Mouse (Mus musculus) MEL (cell line): ENCODE measurements around the gene Bicd2. TPM values are rescaled to one million over a fixed set of nuclear protein-coding genes. Genes with fewer than 3 reads are reported as not detected.

Experiments used
- DNase-seq: peaks from one replicate; pipeline ENCODE4 v3.0.0; 2011; ENCODE audit warnings: low read depth, low spot score
- H3K27ac ChIP-seq: 2 replicates; pipeline ENCODE4 v1.5.1; 2012; ENCODE audit warnings: low read depth, mild to moderate bottlenecking, control low read depth, low read length, moderate library complexity; ENCODE audit not compliant: control insufficient read depth
- H3K27me3 ChIP-seq, 2 experiments: fragments of 150-350 bp in 1 of 2; sonication (generic) in 1 of 2; 2 replicates each; pipeline ENCODE4 v1.6.1; 2012; ENCODE audit warnings: low read length in 2 of 2, mild to moderate bottlenecking in 2 of 2, improper control_type of control experiment in 1 of 2, moderate library complexity in 1 of 2; ENCODE audit not compliant: insufficient read depth in 2 of 2, control insufficient read depth in 1 of 2
- H3K36me3 ChIP-seq, 2 experiments: 2 replicates each; pipeline ENCODE4 v1.6.1; 2012 to 2014; ENCODE audit warnings: low read length in 2 of 2, improper control_type of control experiment in 1 of 2, inconsistent platforms in 1 of 2, mild to moderate bottlenecking in 1 of 2; ENCODE audit not compliant: insufficient read depth in 2 of 2, control insufficient read depth in 1 of 2
- H3K4me1 ChIP-seq, 2 experiments: fragments of 150-350 bp in 1 of 2; sonication (generic) in 1 of 2; 2 replicates each; pipeline ENCODE4 v1.6.1; 2012; ENCODE audit warnings: low read length in 2 of 2, improper control_type of control experiment in 1 of 2, mild to moderate bottlenecking in 1 of 2; ENCODE audit not compliant: insufficient read depth in 2 of 2, control insufficient read depth in 1 of 2
- H3K4me3 ChIP-seq, 2 experiments: fragments of 150-350 bp in 1 of 2; sonication (generic) in 1 of 2; 2 replicates each; pipeline ENCODE4 v1.5.1; 2012; ENCODE audit warnings: low read depth in 2 of 2, low read length in 2 of 2, mild to moderate bottlenecking in 2 of 2, moderate library complexity in 2 of 2, control low read depth in 1 of 2, improper control_type of control experiment in 1 of 2; ENCODE audit not compliant: control insufficient read depth in 1 of 2, insufficient read depth in 1 of 2
- H3K79me2 ChIP-seq: 2 replicates; pipeline ENCODE4 v1.6.1; 2012; ENCODE audit warnings: mild to moderate bottlenecking, low read length, moderate library complexity; ENCODE audit not compliant: control insufficient read depth, poor library complexity, insufficient read depth
- H3K9ac ChIP-seq: 2 replicates; pipeline ENCODE4 v1.6.1; 2012; ENCODE audit warnings: low read depth, mild to moderate bottlenecking, control low read depth, low read length, moderate library complexity; ENCODE audit not compliant: control insufficient read depth, poor library complexity, severe bottlenecking
- H3K9me3 ChIP-seq: fragments of 150-350 bp; sonication (generic); replicated peaks from 2 replicates; pipeline ENCODE4 v1.6.1; 2012; ENCODE audit warnings: mild to moderate bottlenecking, low read length, improper control_type of control experiment, moderate library complexity; ENCODE audit not compliant: insufficient read depth
- CHD1 ChIP-seq: IDR thresholded peaks from 2 replicates; pipeline ENCODE4 v1.6.1; 2012; ENCODE audit warnings: low read depth, mild to moderate bottlenecking, inconsistent platforms, low read length, improper control_type of control experiment
- CHD2 ChIP-seq: IDR thresholded peaks from 2 replicates; pipeline ENCODE4 v1.6.1; 2011; ENCODE audit warnings: low read length, improper control_type of control experiment
- ELF1 ChIP-seq: IDR thresholded peaks from 2 replicates; pipeline ENCODE4 v1.6.1; 2014; ENCODE audit warnings: low read depth, mild to moderate bottlenecking, inconsistent platforms, low read length, improper control_type of control experiment, moderate library complexity
- ETS1 ChIP-seq: IDR thresholded peaks from 2 replicates; pipeline ENCODE4 v1.6.1; 2012; ENCODE audit warnings: low read depth, mild to moderate bottlenecking, inconsistent platforms, low read length, improper control_type of control experiment, moderate library complexity
- MAX ChIP-seq: IDR thresholded peaks from 2 replicates; pipeline ENCODE4 v1.6.1; 2011; ENCODE audit warnings: low read length, improper control_type of control experiment
- MEF2A ChIP-seq: IDR thresholded peaks from 2 replicates; pipeline ENCODE4 v1.6.1; 2014; ENCODE audit warnings: low read depth, mild to moderate bottlenecking, inconsistent platforms, low read length, improper control_type of control experiment; ENCODE audit not compliant: poor library complexity, insufficient replicate concordance, severe bottlenecking; ENCODE audit errors: extremely low read depth
- MYB ChIP-seq: IDR thresholded peaks from 2 replicates; pipeline ENCODE4 v1.6.1; 2011; ENCODE audit warnings: mild to moderate bottlenecking, low read depth, low read length, improper control_type of control experiment
- NELFE ChIP-seq: IDR thresholded peaks from 2 replicates; pipeline ENCODE4 v1.6.1; 2011; ENCODE audit warnings: low read depth, low read length, improper control_type of control experiment
- NRF1 ChIP-seq: IDR thresholded peaks from 2 replicates; pipeline ENCODE4 v1.6.1; 2014; ENCODE audit warnings: low read depth, mild to moderate bottlenecking, inconsistent platforms, low read length, improper control_type of control experiment, moderate library complexity; ENCODE audit not compliant: poor library complexity, insufficient read depth, severe bottlenecking
- POLR2AphosphoS2 ChIP-seq: IDR thresholded peaks from 2 replicates; pipeline ENCODE4 v1.6.1; 2011; ENCODE audit warnings: low read length, improper control_type of control experiment
- RCOR1 ChIP-seq: IDR thresholded peaks from 2 replicates; pipeline ENCODE4 v1.6.1; 2012; ENCODE audit warnings: low read depth, mild to moderate bottlenecking, inconsistent platforms, low read length, improper control_type of control experiment
- SIN3A ChIP-seq: IDR thresholded peaks from 2 replicates; pipeline ENCODE4 v1.6.1; 2012; ENCODE audit warnings: low read length, improper control_type of control experiment, inconsistent platforms
- SMC3 ChIP-seq: IDR thresholded peaks from 2 replicates; pipeline ENCODE4 v1.6.1; 2011; ENCODE audit warnings: low read depth, low read length, improper control_type of control experiment
- TBP ChIP-seq: IDR thresholded peaks from 2 replicates; pipeline ENCODE4 v1.8.0; 2011; ENCODE audit warnings: low read depth, low read length, improper control_type of control experiment
- UBTF ChIP-seq: IDR thresholded peaks from 2 replicates; pipeline ENCODE4 v1.6.1; 2012; ENCODE audit warnings: low read depth, mild to moderate bottlenecking, inconsistent platforms, low read length, improper control_type of control experiment, moderate library complexity, borderline replicate concordance; ENCODE audit not compliant: insufficient read depth
- ZMIZ1 ChIP-seq: IDR thresholded peaks from 2 replicates; pipeline ENCODE4 v1.6.1; 2012; ENCODE audit warnings: low read depth, mild to moderate bottlenecking, inconsistent platforms, low read length, improper control_type of control experiment, moderate library complexity
- ZNF384 ChIP-seq: IDR thresholded peaks from 2 replicates; pipeline ENCODE4 v1.6.1; 2012; ENCODE audit warnings: low read depth, mild to moderate bottlenecking, inconsistent platforms, low read length, improper control_type of control experiment
- polyA plus RNA-seq, 2 experiments: library from polyadenylated mRNA; stranded (reverse) in 1 of 2; unstranded in 1 of 2; fragments of >175 nt in 1 of 2; fragments of >200 nt in 1 of 2; gene quantifications; 2 replicates each; pipeline versions ENCODE4 v1.2.1 to v1.2.4; 2012; ENCODE audit warnings: low replicate concordance in 2 of 2, low read depth in 1 of 2; ENCODE audit not compliant: insufficient read length in 2 of 2, insufficient read depth in 1 of 2, missing spikeins in 1 of 2
- total RNA-seq: library from RNA; depleted of rRNA; stranded (reverse); fragments of 300-350 nt; gene quantifications from 2 replicates; pipeline ENCODE4 v1.2.3, GENCODE M21; 2012

Gene Bicd2
- total and polyA plus RNA-seq, 3 experiments = 21.8 to 22.6 TPM; not detected in 1

- no peaks in the 10 kb centered on the region for H3K4me1 ChIP-seq
- no peak overlapping the region for H3K27ac ChIP-seq
- H3K36me3 ChIP-seq = peaks cover 0 to 1% of the 10 kb centered on the region in 2 experiments; a peak in 1 of 4 replicates
Measured at GRCm38 (mm10) chr13:49372370-49373060, 31.1 kb downstream of the Bicd2 start.

GRCm38 (mm10) chr13:49374304-49374703 lies 32.9 kb downstream of the Bicd2 start:
- no peak overlapping the region for H3K27ac ChIP-seq
- DNase-seq = no peak
- H3K9ac ChIP-seq = no peak overlapping the region
- TF ChIP-seq RCOR1 (no peak), SIN3A (no peak), ZMIZ1 (no peak), NELFE (no peak), ZNF384 (no peak), MAX (no peak)
- no peaks in the 10 kb centered on the region for H3K79me2 ChIP-seq
- no peaks in the 10 kb centered on the region for H3K4me1 ChIP-seq
- peaks cover 0 to 1% of the 10 kb centered on the region in 2 experiments; a peak in 1 of 4 replicates for H3K36me3 ChIP-seq
- H3K9me3 ChIP-seq = no peaks in the 10 kb centered on the region
- H3K27me3 ChIP-seq = no peaks in the 10 kb centered on the region
- H3K4me3 ChIP-seq = no peak overlapping the region

More at GRCm38 (mm10) chr13:49372370-49373060, 31.1 kb downstream of the Bicd2 start:
- Histone ChIP-seq H3K9ac (no peak overlapping the region), H3K27me3 (no peaks in the 10 kb centered on the region), H3K79me2 (peaks cover 3% of the 10 kb centered on the region; the same call in 1 of the 2 replicates), H3K4me3 (no peak overlapping the region), H3K9me3 (no peaks in the 10 kb centered on the region)
- DNase-seq = no peak
- TF ChIP-seq ETS1 = no peak
- no peak for TF ChIP-seq NELFE
- no peak for TF ChIP-seq POLR2AphosphoS2
- TF ChIP-seq MAX = no peak
- no peak for TF ChIP-seq TBP
- TF ChIP-seq SMC3 = no peak
- TF ChIP-seq ELF1 = no peak
- no peak for TF ChIP-seq CHD2
- TF ChIP-seq NRF1 = no peak
- TF ChIP-seq ZMIZ1 = no peak
- TF ChIP-seq ZNF384 = no peak
- TF ChIP-seq UBTF = no peak
- TF ChIP-seq MYB = no peak
- no peak for TF ChIP-seq SIN3A
- no peak for TF ChIP-seq CHD1
- no peak for TF ChIP-seq MEF2A
